Mouse (Mus musculus) intestine, embryonic 14.5 days (tissue): ENCODE measurements at regions not wholly inside any gene's neighbourhood (a gene's known extent, or its start where the extent isn't known, plus 50 kb on each side); places are given as distances from the start of the nearest gene placed in this dataset.

Experiments used
- ATAC-seq: fragments of 200-750 bp; cut with Nextera tagmentation; replicated peaks from 2 replicates; pipeline ENCODE4 v1.8.0; 2017; ENCODE audit warnings: low read depth, moderate number of reproducible peaks, moderate TSS enrichment, moderate library complexity; ENCODE audit not compliant: low FRiP score, low TSS enrichment
- DNase-seq: peaks from one replicate; pipeline ENCODE4 v3.0.0-alpha.2; 2018; ENCODE audit warnings: low spot score
- H3K27ac ChIP-seq: fragments of 300-500 bp; sonication (generic); 2 replicates; pipeline ENCODE4 v1.5.1; 2014; ENCODE audit warnings: low read depth, mild to moderate bottlenecking, control low read depth
- H3K27me3 ChIP-seq: fragments of 300-500 bp; sonication (generic); replicated peaks from 2 replicates; pipeline ENCODE4 v1.6.1; 2014; ENCODE audit warnings: low read length, control low read depth; ENCODE audit not compliant: control insufficient read depth, insufficient read depth
- H3K36me3 ChIP-seq: fragments of 300-500 bp; sonication (generic); 2 replicates; pipeline ENCODE4 v1.6.1; 2014; ENCODE audit warnings: low read length, control low read depth; ENCODE audit not compliant: control insufficient read depth, insufficient read depth
- H3K4me1 ChIP-seq: fragments of 300-500 bp; sonication (generic); replicated peaks from 2 replicates; pipeline ENCODE4 v1.6.1; 2014; ENCODE audit warnings: low read length, control low read depth, mixed read lengths; ENCODE audit not compliant: control insufficient read depth, insufficient read depth
- H3K4me2 ChIP-seq: fragments of 300-500 bp; sonication (generic); 2 replicates; pipeline ENCODE4 v1.6.1; 2014; ENCODE audit warnings: low read length
- H3K4me3 ChIP-seq: fragments of 300-500 bp; sonication (generic); 2 replicates; pipeline ENCODE4 v1.5.1; 2014; ENCODE audit warnings: low read depth, low read length, control low read depth, mixed read lengths
- H3K9ac ChIP-seq: fragments of 300-500 bp; sonication (generic); 2 replicates; pipeline ENCODE4 v1.6.1; 2014; ENCODE audit warnings: mild to moderate bottlenecking, low read length
- H3K9me3 ChIP-seq: fragments of 300-500 bp; sonication (generic); 2 replicates; pipeline ENCODE4 v1.6.1; 2016; ENCODE audit warnings: low read length, control low read depth; ENCODE audit not compliant: control insufficient read depth
- WGBS: fragments of 180-500 bp; shearing (Covaris S2); extraction: QIAGEN DNeasy Blood & Tissue Kit; methylation state at CpG from one replicate; pipeline ENCODE4 v1.1.7; 2014; 5-methylcytosine and 5-hydroxymethylcytosine counted together

GRCm38 (mm10) chr3:147982831-147983230, 1007.5 kb downstream of the Adgrl2 start:
- no peak overlapping the region for H3K4me2 ChIP-seq
- H3K27ac ChIP-seq: no peak overlapping the region
- WGBS: 72% methylated on average over 5 of the region's 5 CpGs
- H3K4me1 ChIP-seq: no peaks in the 10 kb centered on the region
- no peaks in the 10 kb centered on the region for H3K9me3 ChIP-seq
- H3K27me3 ChIP-seq: no peaks in the 10 kb centered on the region
- ATAC-seq: no peak
- no peak for DNase-seq
- H3K4me3 ChIP-seq: no peak overlapping the region
- no peaks in the 10 kb centered on the region for H3K36me3 ChIP-seq
- H3K9ac ChIP-seq: no peak overlapping the region

GRCm38 (mm10) chr3:147981621-147982020, 1008.7 kb downstream of the Adgrl2 start:
- H3K9me3 ChIP-seq: no peaks in the 10 kb centered on the region
- 50% methylated on average over 4 of the region's 4 CpGs for WGBS
- no peak for ATAC-seq

GRCm38 (mm10) chr3:147976579-147976978, 1013.8 kb downstream of the Adgrl2 start:
- Histone ChIP-seq H3K27ac (no peak overlapping the region), H3K36me3 (no peaks in the 10 kb centered on the region), H3K4me2 (no peak overlapping the region), H3K9ac (no peak overlapping the region), H3K4me1 (no peaks in the 10 kb centered on the region), H3K9me3 (no peaks in the 10 kb centered on the region), H3K4me3 (no peak overlapping the region), H3K27me3 (no peaks in the 10 kb centered on the region)
- 91% methylated on average over 3 of the region's 3 CpGs for WGBS
- DNase-seq: no peak
- ATAC-seq: no peak

More at GRCm38 (mm10) chr3:147981621-147982020, 1008.7 kb downstream of the Adgrl2 start:
- Histone ChIP-seq H3K9ac (no peak overlapping the region), H3K36me3 (no peaks in the 10 kb centered on the region), H3K27me3 (no peaks in the 10 kb centered on the region), H3K4me2 (no peak overlapping the region), H3K4me3 (no peak overlapping the region), H3K27ac (no peak overlapping the region), H3K4me1 (no peaks in the 10 kb centered on the region)
- no peak for DNase-seq

- Histone ChIP-seq H3K4me2 (no peak overlapping the region), H3K4me1 (no peaks in the 10 kb centered on the region), H3K9ac (no peak overlapping the region), H3K27me3 (no peaks in the 10 kb centered on the region), H3K27ac (no peak overlapping the region), H3K4me3 (no peak overlapping the region), H3K9me3 (no peaks in the 10 kb centered on the region), H3K36me3 (no peaks in the 10 kb centered on the region)
- DNase-seq (no peak), ATAC-seq (no peak)
- 79% methylated on average over 6 of the region's 6 CpGs for WGBS
These were observed 1014.3 kb downstream of the Adgrl2 start for GRCm38 (mm10) chr3:147976069-147976468.

- Histone ChIP-seq H3K9me3 (no peaks in the 10 kb centered on the region), H3K4me3 (no peak overlapping the region), H3K36me3 (no peaks in the 10 kb centered on the region), H3K27ac (no peak overlapping the region), H3K27me3 (no peaks in the 10 kb centered on the region), H3K9ac (no peak overlapping the region), H3K4me1 (no peaks in the 10 kb centered on the region), H3K4me2 (no peak overlapping the region)
- ATAC-seq (no peak), DNase-seq (no peak)
- WGBS: 90% methylated on average over 10 of the region's 10 CpGs
These were observed 1014.9 kb downstream of the Adgrl2 start for GRCm38 (mm10) chr3:147975500-147975899.

- Histone ChIP-seq H3K9me3 (no peaks in the 10 kb centered on the region), H3K27me3 (no peaks in the 10 kb centered on the region), H3K4me3 (no peak overlapping the region), H3K4me2 (no peak overlapping the region), H3K4me1 (no peaks in the 10 kb centered on the region), H3K9ac (no peak overlapping the region), H3K27ac (no peak overlapping the region), H3K36me3 (no peaks in the 10 kb centered on the region)
- ATAC-seq (no peak), DNase-seq (no peak)
- WGBS: 81% methylated on average over 8 of the region's 8 CpGs
These were observed 1015.8 kb downstream of the Adgrl2 start for GRCm38 (mm10) chr3:147974515-147974914.

GRCm38 (mm10) chr3:147968271-147968670, 1022.1 kb downstream of the Adgrl2 start:
- no peak for ATAC-seq
- DNase-seq: no peak
- no peak overlapping the region for H3K4me2 ChIP-seq
- H3K9ac ChIP-seq: no peak overlapping the region
- H3K36me3 ChIP-seq: no peaks in the 10 kb centered on the region
- no peak overlapping the region for H3K4me3 ChIP-seq
- no peaks in the 10 kb centered on the region for H3K4me1 ChIP-seq
- no peaks in the 10 kb centered on the region for H3K27me3 ChIP-seq
- H3K27ac ChIP-seq: no peak overlapping the region
- H3K9me3 ChIP-seq: no peaks in the 10 kb centered on the region
- WGBS: 86% methylated on average over 11 of the region's 11 CpGs

- no peaks in the 10 kb centered on the region for H3K4me1 ChIP-seq
- DNase-seq (no peak), ATAC-seq (no peak)
- no peaks in the 10 kb centered on the region for H3K27me3 ChIP-seq
- no peak overlapping the region for H3K4me3 ChIP-seq
- no peak overlapping the region for H3K27ac ChIP-seq
- 77% methylated on average over 9 of the region's 9 CpGs for WGBS
- no peaks in the 10 kb centered on the region for H3K36me3 ChIP-seq
- no peaks in the 10 kb centered on the region for H3K9me3 ChIP-seq
- no peak overlapping the region for H3K9ac ChIP-seq
- H3K4me2 ChIP-seq: no peak overlapping the region
These were observed 1022.5 kb downstream of the Adgrl2 start for GRCm38 (mm10) chr3:147967866-147968265.

GRCm38 (mm10) chr3:147967261-147967660, 1023.1 kb downstream of the Adgrl2 start:
- no peaks in the 10 kb centered on the region for H3K27me3 ChIP-seq
- ATAC-seq (no peak), DNase-seq (no peak)
- H3K9me3 ChIP-seq: no peaks in the 10 kb centered on the region
- H3K27ac ChIP-seq: no peak overlapping the region
- no peaks in the 10 kb centered on the region for H3K36me3 ChIP-seq
- no peak overlapping the region for H3K4me3 ChIP-seq
- no peak overlapping the region for H3K4me2 ChIP-seq
- H3K9ac ChIP-seq: no peak overlapping the region
- no peaks in the 10 kb centered on the region for H3K4me1 ChIP-seq
- WGBS: 92% methylated on average over 3 of the region's 3 CpGs
